Mouse (Mus musculus) thymus, postnatal 4 days (tissue): ENCODE data around the gene Prkg2.

Source experiments
- DNase-seq: peaks from one replicate; pipeline ENCODE4 v3.0.0; 2021

Gene Prkg2

DNA sequence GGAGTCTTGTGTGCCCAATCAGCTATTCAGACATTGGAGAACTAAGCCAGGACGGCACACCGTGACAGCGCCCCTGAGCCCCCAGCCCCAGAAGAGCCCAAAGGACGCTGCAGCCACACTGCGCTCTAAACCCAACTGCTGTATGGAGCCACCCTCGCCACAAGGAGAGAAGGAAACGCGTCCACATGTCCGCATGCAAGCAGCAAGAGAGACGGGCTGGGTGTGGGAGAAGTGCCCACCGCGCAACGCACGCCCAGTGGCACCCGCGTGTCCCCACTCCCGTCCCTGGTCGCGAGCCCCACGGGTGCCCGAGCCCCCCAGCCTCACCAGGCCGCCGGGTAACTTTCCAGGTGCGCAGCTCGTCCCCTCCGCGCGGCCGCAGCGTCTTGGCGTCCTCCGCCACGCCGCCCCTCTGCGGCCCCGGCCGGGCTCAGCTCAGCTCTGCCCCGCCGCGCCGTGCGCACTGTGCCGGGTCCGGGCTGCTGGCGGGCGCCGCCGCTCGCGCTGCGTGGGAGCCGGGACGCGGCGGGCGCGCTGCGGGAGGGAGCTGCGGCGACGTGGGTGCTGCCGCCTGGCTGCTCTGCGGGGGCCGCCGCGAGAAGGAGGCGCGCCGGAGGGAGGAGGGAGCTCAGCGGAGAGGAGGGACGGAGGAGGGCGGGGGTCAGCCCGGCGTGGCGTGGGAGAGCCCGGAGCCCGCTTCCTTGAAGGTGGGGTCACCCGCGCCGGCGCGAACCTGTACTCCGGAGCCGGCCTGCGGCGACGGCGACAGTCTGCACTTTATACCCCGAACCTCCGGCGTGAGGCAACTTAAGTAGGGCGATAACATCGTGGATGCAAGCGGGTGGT is at the start of gene Prkg2:
Gene Prkg2 (minus strand): TSS at position 756 of the 846 bp plus-strand sequence.
- DNase-seq: peak; percentile 14

DNA sequence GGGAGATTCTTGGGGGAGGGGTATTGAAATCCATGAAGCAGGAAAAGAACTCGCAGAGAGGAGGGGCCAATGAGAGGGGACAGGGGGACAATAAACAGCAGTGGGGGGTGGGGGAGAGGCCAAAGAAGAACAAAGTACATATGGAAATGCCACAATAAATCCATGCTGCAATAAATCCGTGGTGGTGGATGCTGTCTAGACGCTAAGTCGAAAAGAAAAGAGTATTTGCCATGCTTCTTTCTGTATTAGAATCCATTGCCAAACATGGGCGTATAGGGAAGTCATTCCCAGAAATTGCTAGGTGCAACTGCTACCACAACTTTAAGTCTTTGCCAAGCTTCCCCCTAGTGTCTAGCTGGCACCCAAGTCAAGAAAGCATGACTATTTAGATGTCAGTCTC is 46.8 kb upstream of the Prkg2 start:
- no peak for DNase-seq

- no peak for DNase-seq
These were observed 41.2 kb upstream of the Prkg2 start for GRCm38 (mm10) chr5:99078375-99078774.

GRCm38 (mm10) chr5:99068391-99068790 is 31.2 kb upstream of the Prkg2 start:
- DNase-seq: no peak

DNA sequence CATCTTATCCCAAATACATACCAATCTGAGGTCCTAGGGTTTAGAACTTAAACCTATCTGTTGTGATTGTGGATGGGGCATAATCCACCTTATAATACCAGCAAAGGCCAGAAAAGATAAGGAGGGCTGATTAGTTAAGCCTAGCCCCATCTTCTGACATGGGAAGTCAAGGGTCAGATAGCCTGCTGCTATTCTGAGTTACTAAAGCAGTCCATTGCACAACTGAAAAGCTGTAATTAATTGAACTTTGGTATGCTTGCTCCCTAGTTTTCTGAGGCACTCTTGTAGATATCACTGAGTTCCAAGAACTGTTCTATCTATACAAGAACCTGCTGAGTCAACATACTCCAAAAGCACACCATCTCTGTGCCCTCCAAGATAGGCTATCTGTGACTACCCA is 25.4 kb upstream of the Prkg2 start:
- DNase-seq: no peak

GRCm38 (mm10) chr5:99039021-99039420 is 1.9 kb upstream of the Prkg2 start:
- DNase-seq: no peak

DNA sequence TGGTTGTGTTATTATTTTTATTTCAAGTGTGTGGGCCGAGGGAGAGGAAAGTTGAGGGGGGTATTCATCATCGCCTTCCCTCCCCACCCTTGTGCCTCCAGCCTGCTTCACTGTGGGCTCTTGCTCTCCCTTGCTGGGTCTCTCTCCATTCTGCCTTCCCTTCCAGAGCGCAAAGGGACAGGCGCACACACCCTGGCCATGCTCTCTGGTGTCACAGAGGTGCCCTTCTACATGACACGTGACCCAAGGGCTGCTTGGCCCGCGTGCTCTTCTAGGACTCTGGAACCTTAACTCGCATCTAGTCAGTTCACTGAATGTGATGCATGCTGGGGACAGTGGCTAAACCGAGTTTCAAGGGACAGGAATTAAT is 276 bp upstream of the Prkg2 start:
- DNase-seq: no peak

DNA sequence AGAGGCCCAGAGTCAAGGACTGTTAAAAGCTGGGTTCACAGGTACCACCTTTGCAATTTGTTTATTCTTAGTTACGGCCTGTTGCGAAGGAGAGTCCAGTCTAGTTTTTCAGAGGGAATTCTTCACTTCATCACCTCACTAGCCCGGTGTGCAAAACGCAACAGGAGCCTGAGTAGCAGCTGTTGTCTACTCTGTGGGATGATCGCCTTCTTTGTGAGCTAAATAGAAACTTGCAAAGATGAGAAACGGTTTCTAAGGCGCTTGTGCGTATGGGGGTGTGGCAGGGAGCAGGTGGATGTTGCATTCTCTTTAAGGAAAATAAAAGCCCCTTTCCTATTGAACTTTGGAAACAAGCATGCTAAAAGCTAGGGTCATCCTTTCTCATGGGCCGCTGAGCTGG is 1.2 kb downstream of the Prkg2 start:
- no peak for DNase-seq

DNA sequence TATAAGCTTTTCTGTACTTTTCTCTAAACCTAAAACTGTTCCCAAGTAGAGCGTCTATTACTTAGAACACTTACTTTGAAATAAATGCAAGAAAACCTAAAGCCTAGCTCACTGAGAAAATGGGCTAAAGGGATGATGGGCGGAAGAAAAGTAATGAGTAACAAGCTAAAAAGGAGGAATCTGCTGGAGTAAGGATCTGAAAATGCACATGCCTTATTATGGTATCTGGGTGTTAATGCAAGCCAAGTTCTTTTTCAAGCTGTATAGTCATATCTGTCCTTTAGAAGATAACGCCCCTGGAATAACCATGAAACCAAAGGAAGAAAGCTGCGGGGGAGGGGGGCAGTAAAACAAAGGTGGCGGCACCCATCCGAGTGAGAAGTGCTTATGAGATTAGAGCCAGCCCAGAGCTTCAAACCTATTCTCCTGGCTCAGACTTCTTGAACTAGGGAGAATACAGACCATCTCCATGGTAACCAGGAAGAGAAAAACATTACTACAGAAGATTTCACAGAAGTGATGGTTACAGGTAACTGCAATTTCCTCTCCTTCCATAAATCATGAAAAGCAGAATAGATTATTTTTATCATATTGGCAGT is 5.5 kb downstream of the Prkg2 start:
- DNase-seq: no peak

DNA sequence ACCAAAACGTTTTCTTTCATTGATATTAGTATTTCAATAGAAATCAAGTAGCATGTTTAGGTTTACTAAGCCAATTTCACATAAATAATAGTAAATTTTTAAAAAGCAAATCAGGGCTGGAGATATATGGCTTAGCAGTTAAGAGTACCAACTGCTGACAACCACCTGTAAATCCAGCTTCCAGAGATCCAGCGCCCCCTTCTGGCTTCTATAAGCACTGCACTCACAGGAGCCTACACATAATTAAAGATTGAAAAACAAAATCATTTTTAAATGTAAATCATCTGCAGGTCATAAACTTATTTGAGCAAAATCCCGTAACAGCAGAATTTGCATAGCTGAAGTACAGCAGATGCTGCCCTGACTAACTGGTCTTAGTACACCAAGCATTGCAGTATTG is 10.8 kb downstream of the Prkg2 start:
- DNase-seq: no peak

GRCm38 (mm10) chr5:99019709-99020108 is 17.4 kb downstream of the Prkg2 start:
- no peak for DNase-seq

GRCm38 (mm10) chr5:99015140-99015539 is 22.0 kb downstream of the Prkg2 start:
- no peak for DNase-seq

- DNase-seq: no peak
These were observed 26.6 kb downstream of the Prkg2 start for GRCm38 (mm10) chr5:99010448-99011151.

DNA sequence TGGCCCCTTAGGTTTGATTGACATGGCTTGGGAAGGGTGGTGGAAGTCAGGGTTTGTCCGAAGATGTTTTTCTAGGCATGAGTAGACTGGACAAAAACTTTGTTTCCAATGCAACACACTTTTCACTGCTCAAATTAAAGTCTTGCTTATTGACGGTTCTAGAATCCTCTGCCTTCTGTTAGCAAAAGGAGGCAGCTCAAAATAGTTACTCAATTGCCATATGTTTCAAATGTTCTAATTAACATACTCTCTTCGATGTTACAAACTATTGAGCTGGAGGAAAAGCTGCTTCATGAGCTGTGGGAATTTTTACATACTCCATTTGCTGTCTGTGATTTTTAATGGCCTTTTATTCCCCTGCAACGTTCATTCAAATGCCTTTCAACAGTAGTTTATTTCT is 39.0 kb downstream of the Prkg2 start:
- DNase-seq: no peak

DNA sequence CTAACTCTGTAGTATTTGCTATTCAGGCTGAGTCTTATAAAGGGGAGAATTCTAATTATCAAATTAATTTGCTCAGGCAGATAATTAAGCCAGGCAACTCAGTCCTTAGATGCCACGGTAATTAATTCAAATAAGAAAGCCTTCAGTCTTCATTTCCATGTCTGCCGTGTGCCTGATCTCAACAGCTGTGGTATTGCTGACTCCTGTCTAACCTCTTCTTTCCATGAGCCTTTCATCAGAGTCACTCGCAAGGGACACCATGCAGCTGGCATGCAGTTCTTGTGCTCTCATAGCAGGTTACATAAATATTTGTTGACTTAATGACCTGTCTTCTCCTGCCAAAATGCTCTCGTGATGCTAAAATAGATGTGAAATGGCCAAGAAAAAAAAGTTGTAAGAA is 41.4 kb downstream of the Prkg2 start:
- DNase-seq: no peak

DNA sequence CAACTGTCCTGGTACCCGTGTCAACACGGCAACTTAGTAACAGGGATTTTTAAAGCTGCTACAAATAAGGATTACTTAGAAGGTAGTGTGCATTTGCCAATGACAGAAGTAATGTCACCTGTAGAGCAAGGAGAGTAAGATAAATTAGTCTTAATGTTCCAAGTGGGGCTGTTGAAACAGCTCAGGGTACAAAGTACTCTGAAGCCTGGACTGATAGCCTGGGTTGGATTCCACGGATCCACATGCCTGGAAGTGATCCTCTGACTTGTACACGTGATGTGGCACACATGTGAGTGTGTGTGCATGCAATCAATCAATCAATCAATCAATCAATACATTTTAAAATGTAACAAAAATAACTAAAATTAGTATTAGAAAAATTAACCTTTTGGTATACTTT is 45.6 kb downstream of the Prkg2 start:
- DNase-seq: no peak

DNA sequence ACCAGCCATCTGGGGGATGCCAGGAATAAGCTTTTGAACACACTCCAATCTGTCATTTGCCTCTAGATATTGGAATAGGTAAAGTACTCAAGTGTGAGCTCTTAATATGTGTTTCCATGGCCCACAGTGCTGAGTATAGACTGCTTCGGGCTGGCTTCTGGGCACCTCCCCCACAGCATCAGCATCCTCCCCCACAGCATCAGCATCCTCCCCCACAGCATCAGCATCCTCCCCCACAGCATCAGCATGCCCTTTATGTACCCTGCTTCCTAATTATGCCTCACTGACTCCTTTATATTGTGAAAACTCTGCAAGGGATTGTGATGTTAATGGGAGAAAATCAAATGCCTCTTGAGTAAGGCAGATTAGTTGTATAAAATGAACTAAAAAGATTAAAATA is 49.5 kb downstream of the Prkg2 start:
- no peak for DNase-seq

- DNase-seq: no peak
These were observed 50.0 kb downstream of the Prkg2 start for GRCm38 (mm10) chr5:98987116-98987515.

- DNase-seq: no peak
These were observed 50.7 kb downstream of the Prkg2 start for GRCm38 (mm10) chr5:98986459-98986858.

DNA sequence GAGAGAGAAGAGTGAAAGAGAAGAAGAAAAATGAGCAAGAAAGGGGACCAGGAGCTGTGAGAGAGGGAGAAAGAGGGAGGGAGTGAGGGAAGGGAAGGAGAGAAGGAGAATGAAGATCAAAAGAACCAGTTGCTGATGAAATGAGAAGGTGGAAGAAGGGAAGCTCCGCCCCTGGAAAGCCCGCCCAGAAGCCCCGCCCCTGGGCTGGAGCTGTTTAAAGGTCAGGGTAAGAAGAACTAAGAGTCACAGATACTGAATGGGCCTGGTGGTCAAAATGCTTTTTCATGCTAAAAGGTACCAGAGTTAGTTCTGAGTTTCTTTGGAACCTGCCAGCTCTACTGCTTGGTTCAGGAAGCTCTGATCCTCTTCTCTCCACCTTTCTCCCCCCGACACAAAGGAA is 51.1 kb downstream of the Prkg2 start:
- no peak for DNase-seq

DNA sequence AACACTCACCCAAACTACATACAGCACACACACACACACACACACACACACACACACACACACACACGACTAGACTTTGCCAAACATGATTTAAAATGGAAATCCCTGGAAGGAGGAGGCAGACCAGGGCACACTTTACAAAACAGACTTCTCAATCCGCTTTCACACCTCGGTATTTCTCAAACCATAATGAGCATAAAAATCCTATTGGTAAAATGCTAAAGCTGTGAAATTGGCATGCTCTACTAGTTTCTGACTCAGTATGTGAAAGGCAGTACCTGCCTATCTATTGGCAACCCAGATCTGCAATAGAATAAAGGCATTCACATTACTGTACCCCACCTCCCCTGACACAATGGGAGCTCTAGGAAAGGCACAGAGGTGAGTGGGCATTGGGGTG is 52.1 kb downstream of the Prkg2 start:
- DNase-seq: no peak

- no peak for DNase-seq
These were observed 55.8 kb downstream of the Prkg2 start for GRCm38 (mm10) chr5:98981304-98981703.

GRCm38 (mm10) chr5:98978316-98978715 is 58.8 kb downstream of the Prkg2 start:
- no peak for DNase-seq
